ENCODE assay signal across 8 mouse cellular contexts in genomic region chr9:25400647-25401335, GRCm38 (mm10).
DNase-seq lines count a peak whose midpoint lies in the region; ATAC-seq and TF ChIP-seq lines count a peak whose summit lies in the region.

No protein-coding gene starts in this region.

- no peak overlapping the region for H3K27ac ChIP-seq in thymus, adult 2 months (ENCODE audit: control insufficient read depth, insufficient read depth, low read length)
- no peak overlapping the region for H3K27ac ChIP-seq in embryonic facial prominence, embryonic 14.5 days (replicated peaks; ENCODE audit: low read depth, low read length)
- H3K27ac ChIP-seq in hindbrain, embryonic 13.5 days: no peak overlapping the region
- H3K27ac ChIP-seq in limb, embryonic 14.5 days (replicated peaks; ENCODE audit: low read depth, low read length): no peak overlapping the region
- H3K27ac ChIP-seq in midbrain, postnatal 0 days (ENCODE audit: low read depth, low read length): no peak overlapping the region

- peak; percentile 6 for DNase-seq in thymus, postnatal 4 days
- DNase-seq in thymus, adult 2 months: no peak
- DNase-seq in embryonic facial prominence, embryonic 14.5 days (ENCODE audit: low spot score): peak; percentile 72
- peak; percentile 25 for DNase-seq in limb, embryonic 14.5 days (ENCODE audit: low spot score)
- peak; percentile 15 for DNase-seq in midbrain, postnatal 0 days (ENCODE audit: low spot score)
- DNase-seq in adipocyte (ENCODE audit: low spot score): no peak
- no peak for DNase-seq in layer of hippocampus, postnatal 14 days (ENCODE audit: low spot score in 2 of 2)

- H3K4me2 ChIP-seq in embryonic facial prominence, embryonic 14.5 days (ENCODE audit: low read depth, low read length): peak overlapping the region; percentile 25; the same call in 1 of the 2 replicates
- H3K4me2 ChIP-seq in hindbrain, embryonic 13.5 days: no peak overlapping the region
- no peak overlapping the region for H3K4me2 ChIP-seq in limb, embryonic 14.5 days (replicated peaks; ENCODE audit: low read depth, low read length, severe bottlenecking)
- no peak overlapping the region for H3K4me2 ChIP-seq in midbrain, postnatal 0 days (ENCODE audit: low read depth, low read length, poor library complexity, severe bottlenecking)

- 50% methylated on average over 9 of the region's 9 CpGs for WGBS in thymus, adult 2 months
- 28% methylated on average over 8 of the region's 9 CpGs for WGBS in embryonic facial prominence, embryonic 14.5 days
- 39% methylated on average over 9 of the region's 9 CpGs for WGBS in hindbrain, embryonic 13.5 days
- 28% methylated on average over 9 of the region's 9 CpGs for WGBS in limb, embryonic 14.5 days
- 40% methylated on average over 9 of the region's 9 CpGs for WGBS in midbrain, postnatal 0 days

- no peak for TF ChIP-seq POLR2A in thymus, adult 2 months (IDR thresholded peaks at IDR 0.05; ENCODE audit: control insufficient read depth, extremely low read depth, insufficient read depth, low read length, poor library complexity)
- no peak for TF ChIP-seq POLR2A in limb, embryonic 14.5 days (IDR thresholded peaks at IDR 0.05; ENCODE audit: borderline replicate concordance, extremely low read depth, insufficient read depth, insufficient read length)

- no peak for TF ChIP-seq CTCF in thymus, adult 2 months (IDR thresholded peaks at IDR 0.05; ENCODE audit: borderline replicate concordance, control insufficient read depth, extremely low read depth, insufficient read depth, low read length, poor library complexity)
- no peak for TF ChIP-seq CTCF in midbrain, postnatal 0 days (IDR thresholded peaks at IDR 0.05)

- H3K9me3 ChIP-seq in embryonic facial prominence, embryonic 14.5 days (ENCODE audit: control insufficient read depth, low read length): no peaks in the 10 kb centered on the region
- no peaks in the 10 kb centered on the region for H3K9me3 ChIP-seq in hindbrain, embryonic 13.5 days
- H3K9me3 ChIP-seq in limb, embryonic 14.5 days (ENCODE audit: control insufficient read depth, low read length): no peaks in the 10 kb centered on the region
- H3K9me3 ChIP-seq in midbrain, postnatal 0 days (ENCODE audit: low read length): no peaks in the 10 kb centered on the region

- H3K36me3 ChIP-seq in thymus, adult 2 months (ENCODE audit: control insufficient read depth, insufficient read depth, low read length): no peaks in the 10 kb centered on the region
- no peaks in the 10 kb centered on the region for H3K36me3 ChIP-seq in embryonic facial prominence, embryonic 14.5 days (ENCODE audit: control insufficient read depth, insufficient read depth, low read length)
- H3K36me3 ChIP-seq in hindbrain, embryonic 13.5 days: no peaks in the 10 kb centered on the region
- no peaks in the 10 kb centered on the region for H3K36me3 ChIP-seq in limb, embryonic 14.5 days (ENCODE audit: control insufficient read depth, insufficient read depth, low read length)
- H3K36me3 ChIP-seq in midbrain, postnatal 0 days (ENCODE audit: insufficient read depth, low read length): no peaks in the 10 kb centered on the region

- ATAC-seq in embryonic facial prominence, embryonic 14.5 days (ENCODE audit: low read depth): peak; percentile 94
- ATAC-seq in hindbrain, embryonic 13.5 days (ENCODE audit: low FRiP score): peak; percentile 82
- peak; percentile 79 for ATAC-seq in limb, embryonic 14.5 days (ENCODE audit: low FRiP score, low read depth)
- ATAC-seq in midbrain, postnatal 0 days (ENCODE audit: low FRiP score): 0 out of 2 replicates have a peak, but pooled peaks have one; percentile 44

- H3K4me1 ChIP-seq in thymus, adult 2 months (replicated peaks; ENCODE audit: control insufficient read depth, insufficient read depth, low read length): no peaks in the 10 kb centered on the region
- H3K4me1 ChIP-seq in embryonic facial prominence, embryonic 14.5 days (ENCODE audit: control insufficient read depth, insufficient read depth, low read length): no peaks in the 10 kb centered on the region
- H3K4me1 ChIP-seq in hindbrain, embryonic 13.5 days (replicated peaks): 0 out of 2 replicates have a peak, but pooled peaks cover 2% of the 10 kb centered on the region
- H3K4me1 ChIP-seq in limb, embryonic 14.5 days (ENCODE audit: control insufficient read depth, insufficient read depth, low read length): no peaks in the 10 kb centered on the region
- H3K4me1 ChIP-seq in midbrain, postnatal 0 days (ENCODE audit: insufficient read depth, low read length): no peaks in the 10 kb centered on the region

- no peaks in the 10 kb centered on the region for H3K27me3 ChIP-seq in thymus, adult 2 months (ENCODE audit: control insufficient read depth, insufficient read depth, low read length)
- no peaks in the 10 kb centered on the region for H3K27me3 ChIP-seq in embryonic facial prominence, embryonic 14.5 days (replicated peaks; ENCODE audit: control insufficient read depth, insufficient read depth, low read length)
- no peaks in the 10 kb centered on the region for H3K27me3 ChIP-seq in hindbrain, embryonic 13.5 days
- H3K27me3 ChIP-seq in limb, embryonic 14.5 days (ENCODE audit: control insufficient read depth, insufficient read depth, low read length): no peaks in the 10 kb centered on the region
- no peaks in the 10 kb centered on the region for H3K27me3 ChIP-seq in midbrain, postnatal 0 days (ENCODE audit: insufficient read depth, low read length)

- no peak overlapping the region for H3K9ac ChIP-seq in embryonic facial prominence, embryonic 14.5 days (ENCODE audit: low read depth, low read length)
- H3K9ac ChIP-seq in hindbrain, embryonic 13.5 days: 0 out of 2 replicates have a peak overlapping the region, but pooled peaks have one; percentile 2
- H3K9ac ChIP-seq in limb, embryonic 14.5 days (ENCODE audit: low read depth, low read length, severe bottlenecking): no peak overlapping the region
- no peak overlapping the region for H3K9ac ChIP-seq in midbrain, postnatal 0 days (replicated peaks; ENCODE audit: low read length, poor library complexity, severe bottlenecking)

- H3K4me3 ChIP-seq in thymus, adult 2 months (ENCODE audit: control insufficient read depth, insufficient read depth, low read length): no peak overlapping the region
- H3K4me3 ChIP-seq in embryonic facial prominence, embryonic 14.5 days (ENCODE audit: low read depth, low read length): no peak overlapping the region
- no peak overlapping the region for H3K4me3 ChIP-seq in hindbrain, embryonic 13.5 days
- no peak overlapping the region for H3K4me3 ChIP-seq in limb, embryonic 14.5 days (replicated peaks; ENCODE audit: low read length)
- no peak overlapping the region for H3K4me3 ChIP-seq in midbrain, postnatal 0 days (ENCODE audit: low read depth, low read length)

Comparison
In these comparisons a context has a peak if more than half of its experiments do, and no peak if none do; other contexts are left out.
1. DNase-seq: peak in thymus, postnatal 4 days (single experiment), embryonic facial prominence, embryonic 14.5 days (single experiment), limb, embryonic 14.5 days (single experiment) and midbrain, postnatal 0 days (single experiment); none in thymus, adult 2 months (single experiment), adipocyte (single experiment) and layer of hippocampus, postnatal 14 days (0 of 2).
2. ATAC-seq: peak in every context shown above with its lines; median percentile 94 in embryonic facial prominence, embryonic 14.5 days; 82 in hindbrain, embryonic 13.5 days; 79 in limb, embryonic 14.5 days; 44 in midbrain, postnatal 0 days.